Mouse (Mus musculus) gastrocnemius, postnatal 10 days (tissue): Measurements from ENCODE around the gene Prkd3. TPM values are rescaled to one million over a fixed set of nuclear protein-coding genes. Genes with fewer than 3 reads are reported as not detected.

Experiments used
- DNase-seq: peaks from one replicate; pipeline ENCODE4 v3.0.0; 2021; ENCODE audit warnings: mixed read lengths
- total RNA-seq, 2 experiments: library from RNA; stranded (reverse); gene quantifications; 2 replicates each; pipeline ENCODE4 v1.2.3; 2021

Gene Prkd3
- total RNA-seq, 2 experiments from 2014 or later = 18.2 to 27.2 TPM

- no peak for DNase-seq
Measured at GRCm38 (mm10) chr17:78999745-79000270, 20.8 kb downstream of the Prkd3 start.

- no peak for DNase-seq
Measured at GRCm38 (mm10) chr17:78999189-78999588, 21.4 kb downstream of the Prkd3 start.

- DNase-seq = no peak
Measured at GRCm38 (mm10) chr17:78998130-78998529, 22.5 kb downstream of the Prkd3 start.

GRCm38 (mm10) chr17:78994931-78995820 is 25.4 kb downstream of the Prkd3 start:
- DNase-seq = no peak

- no peak for DNase-seq
Measured at GRCm38 (mm10) chr17:78994382-78994781, 26.2 kb downstream of the Prkd3 start.

GRCm38 (mm10) chr17:78993670-78994069 is 26.9 kb downstream of the Prkd3 start:
- DNase-seq = no peak

- no peak for DNase-seq
Measured at GRCm38 (mm10) chr17:78992303-78993027, 28.2 kb downstream of the Prkd3 start.

- DNase-seq = no peak
Measured at GRCm38 (mm10) chr17:78991549-78991948, 29.1 kb downstream of the Prkd3 start.

- no peak for DNase-seq
Measured at GRCm38 (mm10) chr17:78989015-78989414, 31.6 kb downstream of the Prkd3 start.

- no peak for DNase-seq
Measured at GRCm38 (mm10) chr17:78983736-78984135, 36.9 kb downstream of the Prkd3 start.

- DNase-seq = no peak
Measured at GRCm38 (mm10) chr17:78983166-78983565, 37.5 kb downstream of the Prkd3 start.

GRCm38 (mm10) chr17:78968500-78968899 is 52.1 kb downstream of the Prkd3 start:
- no peak for DNase-seq

GRCm38 (mm10) chr17:78966092-78966883 is 54.3 kb downstream of the Prkd3 start:
- no peak for DNase-seq

- DNase-seq = no peak
Measured at GRCm38 (mm10) chr17:78964387-78964786, 56.2 kb downstream of the Prkd3 start.

GRCm38 (mm10) chr17:78959473-78959872 is 61.1 kb downstream of the Prkd3 start:
- DNase-seq = no peak

- no peak for DNase-seq
Measured at GRCm38 (mm10) chr17:78953240-78953639, 67.4 kb downstream of the Prkd3 start.

- no peak for DNase-seq
Measured at GRCm38 (mm10) chr17:78952070-78952469, 68.5 kb downstream of the Prkd3 start.

- DNase-seq = no peak
Measured at GRCm38 (mm10) chr17:78951225-78951624, 69.4 kb downstream of the Prkd3 start.

GRCm38 (mm10) chr17:78942579-78942978 is 78.0 kb downstream of the Prkd3 start:
- no peak for DNase-seq

GRCm38 (mm10) chr17:78938927-78939326 is 81.7 kb downstream of the Prkd3 start:
- no peak for DNase-seq

- DNase-seq = no peak
Measured at GRCm38 (mm10) chr17:78937229-78937853, 83.3 kb downstream of the Prkd3 start.
